Mouse (Mus musculus) myocyte (in vitro differentiated cells): ENCODE results near the gene Utf1.

Experiments
- CEBPB ChIP-seq: IDR thresholded peaks from 2 replicates; pipeline ENCODE4 v1.6.1; 2011; ENCODE audit warnings: mild to moderate bottlenecking, moderate library complexity; ENCODE audit not compliant: poor library complexity, insufficient read depth, severe bottlenecking
- MYOG ChIP-seq, 3 experiments: IDR thresholded peaks; one replicate each; pipeline ENCODE4 v1.6.1; 2011; ENCODE audit warnings: control low read depth in 2 of 3, low read depth in 2 of 3, mild to moderate bottlenecking in 2 of 3; ENCODE audit not compliant: insufficient read length in 2 of 3, control insufficient read depth in 1 of 3, insufficient read depth in 1 of 3
- POLR2A ChIP-seq: IDR thresholded peaks from one replicate; pipeline ENCODE4 v1.6.1; 2011; ENCODE audit warnings: low read depth, mild to moderate bottlenecking, control low read depth, moderate library complexity; ENCODE audit not compliant: insufficient read length
- POLR2AphosphoS2 ChIP-seq: IDR thresholded peaks from one replicate; pipeline ENCODE4 v1.6.1; 2011; ENCODE audit warnings: low read depth, control low read depth; ENCODE audit not compliant: insufficient read length
- TCF12 ChIP-seq: IDR thresholded peaks from one replicate; pipeline ENCODE4 v1.6.1; 2011; ENCODE audit warnings: mild to moderate bottlenecking, control low read depth; ENCODE audit not compliant: poor library complexity, insufficient read depth, severe bottlenecking
- USF1 ChIP-seq: IDR thresholded peaks from one replicate; pipeline ENCODE4 v1.6.1; 2011; ENCODE audit warnings: low read depth, mild to moderate bottlenecking, control low read depth, moderate library complexity

GRCm38 (mm10) chr7:139946032-139946431 lies 2.4 kb downstream of the Utf1 start:
- TF ChIP-seq POLR2A (no peak), POLR2AphosphoS2 (no peak), CEBPB (no peak), TCF12 (no peak), MYOG (IDR thresholded peaks at IDR 0.05; ENCODE audit: control insufficient read depth in 1 of 3, insufficient read depth in 1 of 3, insufficient read length in 2 of 3, low read depth in 2 of 3) (no peak), USF1 (no peak)
